Mouse (Mus musculus): ENCODE measurements at regions not wholly inside any gene's neighbourhood (a gene's known extent, or its start where the extent isn't known, plus 50 kb on each side); places are given as distances from the start of the nearest gene placed in this dataset.
A peak's percentile ranks its signal among the peaks of the same experiment; 100 is the strongest.

GRCm38 (mm10) chr13:91274131-91274530 lies 50.4 kb upstream of the Atg10 start:
- no peak for DNase-seq

- no peak for DNase-seq
These were observed 50.8 kb upstream of the Atg10 start for GRCm38 (mm10) chr13:91274615-91275014.

DNA sequence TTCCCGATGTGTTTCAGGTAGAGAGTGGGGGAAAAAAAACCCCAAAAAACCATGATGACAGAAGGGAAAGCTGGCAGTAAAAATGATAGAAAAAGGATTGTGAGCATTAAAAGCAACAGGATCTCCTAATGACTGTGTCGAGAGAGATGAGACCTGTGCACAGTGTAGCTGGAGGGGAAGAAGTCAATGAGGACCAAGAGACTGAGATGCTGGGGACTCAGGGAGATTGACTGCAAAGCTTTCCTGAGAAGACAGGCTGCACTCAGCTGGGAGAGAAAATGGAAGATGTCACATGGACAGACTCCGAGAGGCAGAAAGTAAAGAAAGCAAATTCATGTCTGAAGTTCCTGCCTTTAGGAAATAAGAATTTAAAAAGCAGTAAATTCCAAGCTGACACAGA lies 55.7 kb upstream of the Atg10 start:
- DNase-seq, result no peak

GRCm38 (mm10) chr13:91295552-91296170 lies 71.9 kb upstream of the Atg10 start:
- no peak for DNase-seq

- DNase-seq, result no peak
These were observed 72.9 kb upstream of the Atg10 start for GRCm38 (mm10) chr13:91296521-91297160.

GRCm38 (mm10) chr13:91301849-91302248 lies 78.1 kb upstream of the Atg10 start:
- no peak for DNase-seq

DNA sequence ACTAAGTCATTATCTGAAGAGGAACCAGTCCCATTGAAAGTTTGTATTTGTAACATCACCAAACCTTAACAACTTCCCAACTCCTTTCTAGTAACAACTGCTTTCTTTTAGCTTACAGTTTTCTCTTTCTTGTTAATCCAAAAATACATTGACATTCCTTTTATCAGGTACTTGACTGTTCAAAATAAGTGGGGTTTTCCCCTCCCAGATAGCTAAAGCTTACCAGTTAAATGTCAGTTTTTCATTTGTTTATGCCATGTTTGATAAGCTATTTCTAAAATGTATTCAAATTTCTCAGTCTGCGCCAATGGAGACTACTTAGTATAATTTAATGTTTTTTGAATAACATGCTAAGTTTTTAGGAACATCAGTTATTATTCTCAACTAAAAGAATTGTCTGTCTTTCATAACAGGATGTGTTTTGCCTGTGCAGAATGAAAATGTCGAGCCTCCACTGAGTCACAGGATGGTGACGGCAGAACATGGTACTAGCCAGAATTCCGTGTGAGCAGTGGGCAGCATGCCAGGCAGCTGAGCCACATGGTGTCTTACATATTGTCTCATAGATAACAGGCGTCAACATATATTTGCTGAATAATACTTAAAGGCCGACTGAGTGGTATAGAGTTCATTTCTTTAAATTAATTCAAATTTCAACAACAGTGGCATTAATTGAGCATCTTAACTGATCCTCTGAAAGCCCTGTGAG lies 82.1 kb upstream of the Atg10 start:
- DNase-seq, result no peak

DNA sequence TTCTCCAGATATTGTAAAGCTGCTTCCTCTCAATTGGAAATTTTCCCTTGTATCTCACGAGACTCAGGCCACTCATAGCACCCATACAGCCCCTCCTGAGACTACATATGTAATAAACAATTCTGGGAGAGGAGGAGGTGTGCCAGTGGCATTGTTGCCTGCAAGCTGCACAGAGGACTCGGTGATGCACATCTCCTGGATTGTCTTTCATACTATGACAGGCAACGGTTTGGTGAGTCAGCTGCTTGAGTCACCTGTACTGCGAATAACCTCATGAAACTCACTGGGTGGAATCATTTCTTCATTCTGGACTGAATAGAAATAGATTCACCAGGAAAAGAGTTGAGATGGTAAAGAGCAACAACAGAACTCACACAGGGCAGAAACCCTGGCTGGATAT lies 82.8 kb upstream of the Atg10 start:
- no peak for DNase-seq

DNA sequence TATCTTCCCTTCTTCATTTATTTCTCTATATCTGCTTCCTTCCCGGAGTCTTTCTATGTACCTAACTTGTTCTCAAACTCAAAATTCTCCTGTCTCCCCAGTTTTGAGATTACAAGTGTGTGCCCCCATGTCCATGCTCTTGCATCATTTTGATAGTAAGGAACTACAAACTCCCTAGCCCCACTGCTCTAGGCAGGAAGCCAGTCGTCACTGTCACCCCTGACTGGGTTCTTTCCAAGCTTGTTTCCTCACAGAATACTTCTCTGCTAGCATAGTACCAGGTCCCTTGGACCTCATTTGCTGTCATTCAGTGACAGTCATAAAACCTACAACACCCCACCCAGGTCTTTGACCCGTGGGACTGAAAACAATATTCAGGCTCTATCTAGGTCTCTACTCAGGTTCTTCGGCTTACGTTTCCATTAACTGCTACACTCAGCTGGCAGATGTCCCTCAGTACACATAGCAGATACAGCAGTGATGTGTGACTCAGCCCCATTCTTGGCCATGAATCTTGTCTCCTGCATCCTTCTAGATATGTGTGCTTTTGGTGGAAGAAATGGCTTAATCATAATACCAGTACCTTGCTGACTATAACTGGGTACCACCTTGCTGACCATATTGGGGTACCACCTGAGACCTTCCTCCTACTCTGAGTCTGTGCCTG lies 89.3 kb upstream of the Atg10 start:
- no peak for DNase-seq

DNA sequence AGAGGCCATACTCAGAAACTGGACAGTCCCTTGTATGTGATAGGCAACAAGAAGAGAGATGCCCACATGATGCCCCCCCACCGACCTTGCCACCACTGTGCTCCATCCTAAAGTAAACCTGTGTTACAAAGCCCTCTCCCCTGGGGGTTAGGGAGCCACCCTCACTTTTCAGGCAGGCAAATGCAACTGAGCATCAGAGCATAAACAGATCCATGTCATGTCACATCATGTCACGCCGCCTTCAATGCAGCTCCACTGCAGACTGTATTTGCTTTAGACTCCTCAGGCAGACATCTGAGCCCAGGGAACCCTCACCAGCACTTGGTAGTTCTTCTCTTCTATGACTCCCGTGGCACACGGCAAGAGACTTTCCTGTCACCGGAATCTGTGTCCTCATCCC lies 98.6 kb upstream of the Atg10 start:
- DNase-seq, result no peak

- DNase-seq, result no peak
These were observed 103.1 kb upstream of the Atg10 start for GRCm38 (mm10) chr13:91326834-91327233.

DNA sequence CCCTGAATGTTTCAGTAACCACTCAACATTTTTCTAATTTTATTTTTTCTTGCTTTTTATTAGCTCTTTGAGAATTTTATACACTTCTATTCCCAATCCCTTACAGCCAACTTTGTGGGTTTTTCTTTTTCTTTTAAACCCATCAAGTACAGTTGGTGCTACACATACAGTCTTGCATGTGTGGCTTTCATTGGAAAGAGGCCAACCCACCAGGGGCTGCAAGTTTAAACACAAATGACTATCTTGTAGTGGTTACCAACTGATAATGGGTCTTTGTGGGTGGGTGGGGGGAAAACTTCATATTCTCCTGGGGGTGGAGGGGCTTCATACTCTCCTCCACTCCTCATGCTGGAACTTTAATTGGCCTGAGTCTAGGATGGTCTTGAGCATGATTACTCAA lies 110.5 kb upstream of the Atg10 start:
- DNase-seq, result no peak

- no peak for DNase-seq
These were observed 115.9 kb upstream of the Ssbp2 start for GRCm38 (mm10) chr13:91344139-91344538.

GRCm38 (mm10) chr13:91348489-91349083 lies 111.5 kb upstream of the Ssbp2 start:
- DNase-seq, result no peak

DNA sequence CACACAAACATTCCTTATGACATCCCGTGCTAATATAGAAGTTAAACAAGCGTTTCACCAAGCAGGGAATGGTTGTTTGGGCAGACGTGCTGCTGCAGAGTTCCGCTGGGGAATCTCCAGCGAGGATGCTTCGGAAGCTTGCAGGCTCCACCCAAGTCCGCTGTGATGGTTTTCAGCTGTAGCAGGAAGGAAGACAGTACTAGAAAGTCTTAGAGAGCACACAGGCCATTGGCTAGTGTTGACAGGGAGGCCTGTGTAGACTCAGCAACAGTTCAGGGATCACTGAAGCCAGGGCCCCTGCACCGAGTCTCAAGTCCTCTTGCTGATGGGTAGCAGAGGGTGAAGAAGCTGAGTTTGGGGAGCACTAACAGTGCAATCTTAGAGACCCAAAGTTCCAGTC lies 107.8 kb upstream of the Ssbp2 start:
- no peak for DNase-seq

DNA sequence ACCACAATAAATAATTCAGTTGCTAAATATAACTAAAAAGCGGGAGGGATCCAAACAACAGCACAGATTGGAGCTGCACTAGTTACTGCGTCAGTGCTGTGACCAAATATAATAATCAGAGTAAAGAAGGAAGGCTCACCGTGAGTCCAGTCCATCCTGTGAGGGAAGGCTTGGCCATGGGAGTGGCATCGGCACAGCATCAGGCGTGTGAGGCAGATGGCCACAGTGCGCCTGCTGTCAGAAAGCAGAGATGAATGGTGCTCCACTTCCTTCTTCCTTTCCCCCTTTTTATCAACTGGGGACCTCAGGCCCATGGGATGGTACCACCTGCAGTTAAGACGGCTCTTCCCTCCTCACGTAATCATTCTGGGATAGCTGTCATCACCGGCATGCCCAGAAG lies 103.6 kb upstream of the Ssbp2 start:
- DNase-seq, result no peak

DNA sequence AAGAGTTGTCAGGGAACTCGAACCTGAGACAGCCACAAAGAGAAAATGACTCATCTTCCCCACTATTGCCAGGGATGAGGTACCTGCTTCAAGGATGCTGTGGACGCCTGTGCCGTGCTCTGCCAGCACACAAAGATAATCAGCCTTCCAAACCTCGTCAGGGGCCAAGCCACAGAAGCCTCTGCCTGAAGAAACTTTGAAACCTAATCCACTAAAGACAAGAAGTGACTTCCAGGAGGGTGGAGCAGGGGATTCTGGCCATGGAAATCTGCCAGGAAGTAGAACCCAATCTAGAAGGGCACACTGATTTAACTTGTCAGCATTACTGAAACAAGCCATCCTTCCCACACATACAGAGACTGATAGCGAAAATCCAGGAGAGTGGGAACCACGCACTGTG lies 100.0 kb upstream of the Ssbp2 start:
- no peak for DNase-seq

- DNase-seq, result peak in 1 of 2 experiments; percentile 11
These were observed 94.7 kb upstream of the Ssbp2 start for GRCm38 (mm10) chr13:91365270-91365952.

- no peak for DNase-seq
These were observed 93.5 kb upstream of the Ssbp2 start for GRCm38 (mm10) chr13:91366540-91366939.

DNA sequence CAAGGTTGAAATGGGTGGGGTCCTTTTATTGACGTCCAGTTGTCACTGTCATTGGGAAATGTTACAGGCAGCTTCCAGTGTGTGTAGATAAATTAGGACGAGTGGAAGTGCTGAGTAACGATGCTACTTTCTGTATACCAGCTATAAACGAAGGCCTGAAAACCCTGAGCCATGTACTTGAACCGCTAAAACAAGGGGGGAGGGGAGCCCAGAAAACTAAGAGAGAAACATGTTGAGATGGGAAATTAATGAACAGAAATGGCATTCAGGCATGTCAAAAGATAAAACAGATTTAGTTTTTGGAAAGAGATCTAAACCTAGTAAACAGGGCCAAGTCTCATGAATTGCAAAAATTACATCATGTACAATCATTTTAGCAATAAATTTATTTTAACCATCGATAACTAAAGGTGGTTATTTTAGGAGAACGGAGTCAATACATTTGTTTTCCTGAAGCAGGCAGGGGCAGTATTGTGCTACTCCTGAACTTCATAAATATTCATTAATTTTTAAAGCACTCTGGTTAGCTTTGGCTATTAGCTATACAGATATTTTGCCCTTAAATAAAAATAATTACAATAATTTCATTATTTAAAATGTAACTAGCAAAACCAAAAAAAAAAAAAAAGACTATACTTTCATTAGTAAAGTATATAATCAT lies 92.1 kb upstream of the Ssbp2 start:
- no peak for DNase-seq

- DNase-seq, result no peak
These were observed 91.4 kb upstream of the Ssbp2 start for GRCm38 (mm10) chr13:91368664-91369063.

- DNase-seq, result peak in 1 of 2 experiments; percentile 33
These were observed 90.1 kb upstream of the Ssbp2 start for GRCm38 (mm10) chr13:91370021-91370420.

Measured in thymus, adult 18-20 months (tissue).